Mouse (Mus musculus) heart, embryonic 11.5 days (tissue): Measurements from ENCODE around the gene Lcn2. TPM values are rescaled to one million over a fixed set of nuclear protein-coding genes. Genes with fewer than 3 reads are reported as not detected.

Source experiments
- ATAC-seq: fragments of 200-750 bp; cut with Nextera tagmentation; replicated peaks from 2 replicates; pipeline ENCODE4 v1.8.0; 2017; ENCODE audit warnings: moderate library complexity; ENCODE audit not compliant: insufficient number of reproducible peaks, low FRiP score, low TSS enrichment
- H3K27ac ChIP-seq: fragments of 300-500 bp; sonication (generic); 2 replicates; pipeline ENCODE4 v1.5.1; 2014; ENCODE audit warnings: mild to moderate bottlenecking, low read depth, low read length
- H3K27me3 ChIP-seq: fragments of 300-500 bp; sonication (generic); 2 replicates; pipeline ENCODE4 v1.6.1; 2014; ENCODE audit warnings: mild to moderate bottlenecking, low read length, mixed read lengths; ENCODE audit not compliant: control insufficient read depth, insufficient read depth
- H3K36me3 ChIP-seq: fragments of 300-500 bp; sonication (generic); 2 replicates; pipeline ENCODE4 v1.6.1; 2014; ENCODE audit warnings: mild to moderate bottlenecking, low read length, moderate library complexity, mixed read lengths; ENCODE audit not compliant: control insufficient read depth, insufficient read depth
- H3K4me1 ChIP-seq: fragments of 300-500 bp; sonication (generic); 2 replicates; pipeline ENCODE4 v1.6.1; 2014; ENCODE audit warnings: low read length; ENCODE audit not compliant: control insufficient read depth, insufficient read depth
- H3K4me2 ChIP-seq: fragments of 300-500 bp; sonication (generic); 2 replicates; pipeline ENCODE4 v1.6.1; 2014; ENCODE audit warnings: mild to moderate bottlenecking, moderate library complexity
- H3K4me3 ChIP-seq: fragments of 300-500 bp; sonication (generic); 2 replicates; pipeline ENCODE4 v1.5.1; 2014; ENCODE audit warnings: low read depth, low read length
- H3K9ac ChIP-seq: fragments of 300-500 bp; sonication (generic); 2 replicates; pipeline ENCODE4 v1.6.1; 2014; ENCODE audit warnings: mild to moderate bottlenecking, low read depth, low read length, moderate library complexity
- H3K9me3 ChIP-seq: fragments of 300-500 bp; sonication (generic); replicated peaks from 2 replicates; pipeline ENCODE4 v1.6.1; 2016; ENCODE audit warnings: low read length; ENCODE audit not compliant: control insufficient read depth
- WGBS: fragments of 180-500 bp; shearing (Covaris S2); extraction: QIAGEN DNeasy Blood & Tissue Kit; methylation state at CpG from one replicate; pipeline ENCODE4 v1.1.7; 2014; ENCODE audit not compliant: insufficient replicate concordance; 5-methylcytosine and 5-hydroxymethylcytosine counted together
- polyA plus RNA-seq: library from polyadenylated mRNA; unstranded; fragments of >200 nt; fragmentation: Nextera tagmentation; extraction: Ambion mirVana; gene quantifications from 2 replicates; pipeline ENCODE4 v1.2.1, GENCODE M21; 2014

Lcn2 gene
- polyA plus RNA-seq, 1 experiment from 2014 or later = 1.1 TPM

GRCm38 (mm10) chr2:32341634-32341939, 46.5 kb downstream of the Lcn2 start:
- no peaks in the 10 kb centered on the region for H3K9me3 ChIP-seq
- peaks cover 14% of the 10 kb centered on the region for H3K27me3 ChIP-seq
- H3K27ac ChIP-seq = no peak overlapping the region
- WGBS = 67% methylated on average over 4 of the region's 4 CpGs
- no peaks in the 10 kb centered on the region for H3K4me1 ChIP-seq
- no peak overlapping the region for H3K4me2 ChIP-seq
- ATAC-seq = no peak
- no peak overlapping the region for H3K9ac ChIP-seq
- no peaks in the 10 kb centered on the region for H3K36me3 ChIP-seq
- H3K4me3 ChIP-seq = no peak overlapping the region

DNA sequence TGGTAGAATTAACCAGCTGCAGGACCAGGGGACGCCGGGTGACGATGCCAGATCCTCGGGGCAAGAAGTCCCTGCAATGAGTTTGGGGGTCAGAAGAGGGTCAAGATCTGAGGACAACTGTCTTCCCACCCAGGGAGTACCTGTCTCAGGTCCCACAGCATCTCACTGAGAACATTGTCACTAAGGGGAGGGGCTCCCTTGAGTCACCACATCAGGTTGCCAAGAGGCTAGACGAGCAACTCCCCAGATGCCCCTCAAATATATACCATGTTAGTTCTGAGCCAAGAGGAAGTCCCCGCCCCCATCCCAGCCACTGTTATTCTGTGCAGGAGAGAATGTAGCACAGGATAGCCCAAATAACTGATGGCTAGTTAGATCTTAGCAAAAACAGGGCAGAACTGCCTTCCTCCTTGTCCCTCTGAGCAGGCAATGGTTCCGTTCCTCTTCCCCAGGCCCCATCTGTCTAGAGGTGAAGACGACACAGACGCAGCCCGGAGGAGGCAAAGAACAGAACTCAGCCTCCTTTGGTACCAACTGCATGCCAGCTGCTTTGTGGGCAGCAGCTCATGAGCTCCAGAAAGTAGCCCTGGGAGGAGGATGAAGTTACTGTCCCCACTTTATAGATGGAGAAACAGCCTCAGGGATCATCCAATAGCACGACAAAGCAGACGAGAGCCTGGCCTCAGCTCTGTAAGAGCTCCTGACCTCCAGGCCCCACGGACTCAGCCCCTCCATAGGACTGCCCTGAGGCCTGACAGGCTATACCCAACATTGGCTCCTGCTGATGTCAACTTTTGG, 47.0 kb downstream of the Lcn2 start:
- no peaks in the 10 kb centered on the region for H3K36me3 ChIP-seq
- 70% methylated on average over 13 of the region's 13 CpGs for WGBS
- no peak overlapping the region for H3K9ac ChIP-seq
- H3K9me3 ChIP-seq = no peaks in the 10 kb centered on the region
- no peak for ATAC-seq
- H3K4me2 ChIP-seq = no peak overlapping the region
- no peaks in the 10 kb centered on the region for H3K4me1 ChIP-seq
- peaks cover 19% of the 10 kb centered on the region for H3K27me3 ChIP-seq
- H3K4me3 ChIP-seq = no peak overlapping the region
- no peak overlapping the region for H3K27ac ChIP-seq

DNA sequence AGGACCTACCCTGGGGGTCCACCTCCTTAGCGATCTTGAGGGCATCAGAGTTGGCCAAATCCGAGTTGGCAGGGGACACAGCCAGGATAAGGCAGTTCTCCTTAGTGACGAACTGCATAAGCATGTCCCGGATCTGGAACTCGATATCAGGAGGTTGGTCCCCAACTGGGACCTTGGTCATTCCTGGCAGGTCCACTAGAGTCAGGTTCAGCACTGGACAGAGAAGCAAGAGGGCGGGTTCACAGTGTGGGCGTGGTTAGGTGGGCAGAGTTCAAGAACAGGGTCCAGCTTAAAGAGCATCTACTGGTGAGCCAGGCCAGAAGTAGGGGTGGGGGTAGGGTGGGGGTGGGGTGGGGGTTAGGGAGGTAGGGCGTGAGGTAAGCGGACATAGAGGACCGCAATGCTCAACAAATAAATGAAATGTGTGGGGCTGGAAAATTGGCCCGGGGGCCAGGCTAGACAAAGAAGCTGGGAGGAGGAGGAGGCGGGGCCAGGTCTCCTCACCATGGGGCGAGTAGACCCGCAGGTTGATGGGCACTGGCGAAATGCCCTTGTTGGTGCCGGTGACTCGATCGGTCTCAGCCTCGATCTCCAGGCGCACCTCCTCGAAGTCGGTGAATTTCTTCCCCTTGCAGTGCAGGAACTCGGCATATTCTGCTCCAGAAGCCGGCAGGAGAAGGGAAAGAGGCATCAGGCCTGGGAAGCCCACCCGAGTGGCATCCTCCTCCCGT, 48.0 kb downstream of the Lcn2 start:
- H3K4me1 ChIP-seq = no peaks in the 10 kb centered on the region
- no peak overlapping the region for H3K27ac ChIP-seq
- no peak for ATAC-seq
- no peaks in the 10 kb centered on the region for H3K9me3 ChIP-seq
- H3K36me3 ChIP-seq = no peaks in the 10 kb centered on the region
- H3K27me3 ChIP-seq = peaks cover 27% of the 10 kb centered on the region
- H3K4me3 ChIP-seq = no peak overlapping the region
- H3K4me2 ChIP-seq = no peak overlapping the region
- H3K9ac ChIP-seq = no peak overlapping the region
- WGBS = 35% methylated on average over 26 of the region's 26 CpGs

DNA sequence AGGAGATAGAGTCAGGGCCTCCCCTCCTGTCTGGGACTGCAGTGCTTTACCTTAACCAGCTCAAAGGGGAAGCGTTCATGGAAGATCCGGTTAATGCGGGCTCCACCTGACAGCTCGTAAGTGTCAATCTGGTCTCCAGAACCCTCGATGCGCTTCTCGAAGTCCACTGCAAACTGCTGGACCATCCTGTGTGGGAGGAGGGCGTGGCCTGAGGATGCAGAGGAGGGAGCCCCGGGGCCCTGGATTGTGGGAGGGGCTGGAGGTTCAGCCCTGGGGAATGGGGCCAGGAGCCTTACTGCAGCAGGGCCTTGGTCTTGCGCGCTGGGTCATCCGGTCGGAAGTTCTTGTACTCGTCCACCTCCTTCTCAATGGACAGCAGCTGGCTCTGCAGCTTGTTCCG, 52.2 kb downstream of the Lcn2 start:
- Histone ChIP-seq H3K4me2 (no peak overlapping the region), H3K4me1 (no peaks in the 10 kb centered on the region), H3K4me3 (no peak overlapping the region), H3K9me3 (no peaks in the 10 kb centered on the region), H3K27ac (no peak overlapping the region), H3K36me3 (no peaks in the 10 kb centered on the region), H3K9ac (no peak overlapping the region), H3K27me3 (peaks cover 44% of the 10 kb centered on the region)
- no peak for ATAC-seq
- 42% methylated on average over 15 of the region's 15 CpGs for WGBS

Other genes with a start within 250 kb of the Lcn2 start
- gene Prrc2b, start 237.2 kb downstream of the Lcn2 start, polyA plus RNA-seq = 39.3 and 40.6 TPM in 2 replicates
- 12.9 and 15.3 TPM in 2 replicates for gene Pomt1, start 151.7 kb downstream of the Lcn2 start, polyA plus RNA-seq
- 42.1 and 44.3 TPM in 2 replicates for gene Uck1, start 128.1 kb downstream of the Lcn2 start, polyA plus RNA-seq
- gene Golga2, start 100.9 kb downstream of the Lcn2 start, polyA plus RNA-seq = 20.5 and 26.8 TPM in 2 replicates
- gene Swi5, start 100.2 kb downstream of the Lcn2 start, polyA plus RNA-seq = 125 and 339 TPM in 2 replicates
- 32.1 and 35.8 TPM in 2 replicates for gene Ciz1, start 35.9 kb downstream of the Lcn2 start, polyA plus RNA-seq
- 10.1 and 11.6 TPM in 2 replicates for gene Dnm1, start 34.9 kb downstream of the Lcn2 start, polyA plus RNA-seq
- gene 1110008P14Rik, start 6.3 kb downstream of the Lcn2 start, polyA plus RNA-seq = 50.1 and 51.3 TPM in 2 replicates
- gene Ptges2, start 7.6 kb upstream of the Lcn2 start, polyA plus RNA-seq = 32.7 and 38.2 TPM in 2 replicates
- gene Naif1, start 62.2 kb upstream of the Lcn2 start, polyA plus RNA-seq = 5.1 and 5.3 TPM in 2 replicates
- 7.9 and 8.5 TPM in 2 replicates for gene Slc25a25, start 63.2 kb upstream of the Lcn2 start, polyA plus RNA-seq
- gene Fam102a, start 147.1 kb upstream of the Lcn2 start, polyA plus RNA-seq = 5.2 and 5.3 TPM in 2 replicates
- 81.7 and 85.3 TPM in 2 replicates for gene Dpm2, start 182.6 kb upstream of the Lcn2 start, polyA plus RNA-seq
- gene Pip5kl1, start 186.5 kb upstream of the Lcn2 start, polyA plus RNA-seq = 0.31 and 0.51 TPM in 2 replicates
- gene 9430097D07Rik, start 187.4 kb upstream of the Lcn2 start, polyA plus RNA-seq = 0.17 TPM in 1 of 2 replicates, not detected in the other
- 32.9 and 40.9 TPM in 2 replicates for gene St6galnac4, start 198.8 kb upstream of the Lcn2 start, polyA plus RNA-seq
- gene St6galnac6, start 211.5 kb upstream of the Lcn2 start, polyA plus RNA-seq = 8.3 and 9.3 TPM in 2 replicates
- 212 and 221 TPM in 2 replicates for gene Ak1, start 233.5 kb upstream of the Lcn2 start, polyA plus RNA-seq